ENCODE assay signal across 16 mouse cellular contexts in genomic region chr11:22759783-22760182, GRCm38 (mm10).
"Had no signal": no experiment of that assay in that cellular context is flagged by ENCODE, and none has a peak within 500 bp of the region (broad histone marks: within the 10 kb centered on the region; RNA-seq: fewer than 3 reads in every experiment).

No protein-coding gene starts in this region.

- H3K36me3 ChIP-seq: midbrain, embryonic 12.5 days; midbrain, embryonic 15.5 days; neural tube, embryonic 12.5 days; stomach, embryonic 15.5 days had no signal

- H3K4me2 ChIP-seq: lung, embryonic 14.5 days; midbrain, embryonic 12.5 days; midbrain, embryonic 15.5 days; neural tube, embryonic 12.5 days; stomach, embryonic 15.5 days had no signal

- H3K9ac ChIP-seq: liver, embryonic 14.5 days; lung, embryonic 14.5 days; midbrain, embryonic 12.5 days; midbrain, embryonic 15.5 days; neural tube, embryonic 12.5 days; stomach, embryonic 15.5 days had no signal

- H3K27me3 ChIP-seq: megakaryocyte, embryonic 14.5 days; midbrain, embryonic 12.5 days; midbrain, embryonic 15.5 days; neural tube, embryonic 12.5 days; stomach, embryonic 15.5 days had no signal

- DNase-seq: lung, adult 18-20 months; lung, embryonic 14.5 days; lung, postnatal 14 days; lung, postnatal 36 days; right cerebral cortex, postnatal 14 days; thymus, adult 2 months; thymus, postnatal 25 days; thymus, postnatal 4 days had no signal

- H3K9me3 ChIP-seq: megakaryocyte, embryonic 14.5 days; midbrain, embryonic 12.5 days; midbrain, embryonic 15.5 days; neural tube, embryonic 12.5 days; stomach, embryonic 15.5 days had no signal

- H3K27ac ChIP-seq: liver, embryonic 14.5 days; macrophage; midbrain, embryonic 12.5 days; midbrain, embryonic 15.5 days; neural tube, embryonic 12.5 days; stomach, embryonic 15.5 days; stomach, postnatal 0 days had no signal

- H3K4me3 ChIP-seq: megakaryocyte, embryonic 14.5 days; midbrain, embryonic 12.5 days; midbrain, embryonic 15.5 days; neural tube, embryonic 12.5 days; stomach, embryonic 15.5 days had no signal

- ATAC-seq: midbrain, embryonic 15.5 days had no signal

- H3K4me1 ChIP-seq: midbrain, embryonic 12.5 days; midbrain, embryonic 15.5 days; neural tube, embryonic 12.5 days; stomach, embryonic 15.5 days had no signal
